Comparison of ENCODE assay signal across 10 mouse cellular contexts in the genomic region with DNA sequence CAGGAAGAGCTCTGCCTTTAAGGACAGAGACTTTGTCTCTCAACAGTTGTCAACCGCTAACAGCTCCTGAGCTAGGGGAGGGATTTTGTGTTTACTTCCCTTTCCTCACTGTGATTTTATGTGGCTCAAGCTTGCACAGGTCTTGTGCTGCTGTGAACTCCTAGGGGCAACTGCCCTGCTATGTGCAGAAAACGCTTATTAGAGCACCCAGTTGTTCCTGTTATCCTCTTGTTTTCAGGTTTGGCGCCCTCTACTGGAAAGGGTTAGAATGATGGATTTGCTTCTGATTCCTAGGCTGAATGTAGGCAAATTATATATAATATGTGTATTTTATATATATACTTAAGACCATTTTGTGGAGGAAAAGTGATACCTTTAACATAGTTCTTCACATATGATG. TPM values are rescaled to one million over a fixed set of nuclear protein-coding genes. Genes with fewer than 3 reads are reported as not detected.
DNase-seq lines count a peak whose midpoint lies in the region; ATAC-seq lines count a peak whose summit lies in the region.
"Had no signal": no experiment of that assay in that cellular context is flagged by ENCODE, and none has a peak within 500 bp of the region (broad histone marks: within the 10 kb centered on the region; RNA-seq: fewer than 3 reads in every experiment).

No protein-coding gene starts in this region.

- DNase-seq in gastrocnemius, postnatal 10 days: peak; percentile 14
- DNase-seq in gastrocnemius, postnatal 25 days: no peak
- peak; percentile 50 for DNase-seq in urinary bladder, postnatal 14 days (ENCODE audit: low spot score)
- DNase-seq in urinary bladder, adult 2 months (ENCODE audit: low spot score): no peak
- DNase-seq in large intestine, adult 2 months (ENCODE audit: low read depth, low spot score): peak; percentile 28
- DNase-seq in naive thymus-derived CD4-positive, alpha-beta T cell, adult 2 months (ENCODE audit: low read depth): peak; percentile 80

- ATAC-seq in common myeloid progenitor, adult 5-6 weeks (replicated peaks; ENCODE audit: low read depth, poor library complexity, severe bottlenecking): peak; percentile 86
- no peak for ATAC-seq in erythroblast, adult 5-6 weeks (replicated peaks; ENCODE audit: low FRiP score, poor library complexity, severe bottlenecking)

- 32% methylated on average over 3 of the region's 3 CpGs for WGBS in large intestine, adult 2 months

RNA-seq across cellular contexts. Expression of a gene that starts 1.6 kb away (rescaled TPM):
- not detected for total RNA-seq in gastrocnemius, postnatal 10 days (2021)
- total RNA-seq in gastrocnemius, postnatal 25 days (2021): not detected
- not detected in 2 replicates for polyA plus RNA-seq in urinary bladder, adult 2 months (2012; rRNA removed)
- total RNA-seq in common myeloid progenitor, adult 5-6 weeks (2017): not detected in 2 replicates
- polyA plus RNA-seq in large intestine, adult 2 months (2012; rRNA removed): not detected in 2 replicates
- not detected in 2 replicates for total RNA-seq in erythroblast, adult 5-6 weeks (2015; ENCODE audit: low replicate concordance)
- not detected in 2 replicates for total RNA-seq in erythroblast, adult 5-6 weeks (2017; ENCODE audit: low replicate concordance)
- total RNA-seq: layer of hippocampus, postnatal 14 days had no signal
- polyA plus RNA-seq: neural tube, embryonic 12.5 days had no signal

RNA-seq across cellular contexts. Expression of a gene that starts 18.6 kb away (rescaled TPM):
- not detected for total RNA-seq in gastrocnemius, postnatal 10 days (2021)
- total RNA-seq in gastrocnemius, postnatal 25 days (2021): not detected
- polyA plus RNA-seq in urinary bladder, adult 2 months (2012; rRNA removed): not detected in 2 replicates
- total RNA-seq in common myeloid progenitor, adult 5-6 weeks (2017): not detected in 2 replicates
- polyA plus RNA-seq in large intestine, adult 2 months (2012; rRNA removed): not detected in 2 replicates
- total RNA-seq in erythroblast, adult 5-6 weeks (2015; ENCODE audit: low replicate concordance): not detected in 2 replicates
- not detected in 2 replicates for total RNA-seq in erythroblast, adult 5-6 weeks (2017; ENCODE audit: low replicate concordance)
- total RNA-seq: layer of hippocampus, postnatal 14 days had no signal
- polyA plus RNA-seq: neural tube, embryonic 12.5 days had no signal

RNA-seq across cellular contexts. Expression of a gene that starts 22.0 kb away (rescaled TPM):
- not detected for total RNA-seq in gastrocnemius, postnatal 10 days (2021)
- not detected for total RNA-seq in gastrocnemius, postnatal 25 days (2021)
- not detected in 2 replicates for polyA plus RNA-seq in urinary bladder, adult 2 months (2012; rRNA removed)
- not detected in 2 replicates for total RNA-seq in common myeloid progenitor, adult 5-6 weeks (2017)
- polyA plus RNA-seq in large intestine, adult 2 months (2012; rRNA removed): not detected in 2 replicates
- not detected in 2 replicates for total RNA-seq in erythroblast, adult 5-6 weeks (2015; ENCODE audit: low replicate concordance)
- total RNA-seq in erythroblast, adult 5-6 weeks (2017; ENCODE audit: low replicate concordance): not detected in 2 replicates
- total RNA-seq: layer of hippocampus, postnatal 14 days had no signal
- polyA plus RNA-seq: neural tube, embryonic 12.5 days had no signal

RNA-seq across cellular contexts. Expression of a gene that starts 28.0 kb away (rescaled TPM):
- total RNA-seq in gastrocnemius, postnatal 10 days (2021): not detected
- not detected for total RNA-seq in gastrocnemius, postnatal 25 days (2021)
- not detected in 2 replicates for polyA plus RNA-seq in urinary bladder, adult 2 months (2012; rRNA removed)
- not detected in 2 replicates for total RNA-seq in common myeloid progenitor, adult 5-6 weeks (2017)
- not detected in 2 replicates for polyA plus RNA-seq in large intestine, adult 2 months (2012; rRNA removed)
- not detected in 2 replicates for total RNA-seq in erythroblast, adult 5-6 weeks (2015; ENCODE audit: low replicate concordance)
- total RNA-seq in erythroblast, adult 5-6 weeks (2017; ENCODE audit: low replicate concordance): not detected in 2 replicates
- polyA plus RNA-seq: neural tube, embryonic 12.5 days had no signal

RNA-seq across cellular contexts. Expression of a gene that starts 39.1 kb away (rescaled TPM):
- total RNA-seq in gastrocnemius, postnatal 10 days (2021): under 1 TPM in 1 of 2 experiments, not detected in 1; 0.07 TPM
- under 1 TPM; 0.10 to 0.11 TPM for total RNA-seq in gastrocnemius, postnatal 25 days (2021)
- not detected in 2 replicates for polyA plus RNA-seq in urinary bladder, adult 2 months (2012; rRNA removed)
- total RNA-seq in common myeloid progenitor, adult 5-6 weeks (2017): not detected in 2 replicates
- not detected in 2 replicates for polyA plus RNA-seq in large intestine, adult 2 months (2012; rRNA removed)
- not detected in 2 replicates for total RNA-seq in erythroblast, adult 5-6 weeks (2015; ENCODE audit: low replicate concordance)
- total RNA-seq in erythroblast, adult 5-6 weeks (2017; ENCODE audit: low replicate concordance): not detected in 2 replicates
- polyA plus RNA-seq: neural tube, embryonic 12.5 days had no signal

Comparison
In these comparisons a context has a peak if more than half of its experiments do, and no peak if none do; other contexts are left out.
1. DNase-seq: peak in gastrocnemius, postnatal 10 days (single experiment), urinary bladder, postnatal 14 days (single experiment), large intestine, adult 2 months (single experiment) and naive thymus-derived CD4-positive, alpha-beta T cell, adult 2 months (single experiment); none in gastrocnemius, postnatal 25 days (single experiment) and urinary bladder, adult 2 months (single experiment).